Mouse (Mus musculus): ENCODE data around the gene AI413582.

DNA sequence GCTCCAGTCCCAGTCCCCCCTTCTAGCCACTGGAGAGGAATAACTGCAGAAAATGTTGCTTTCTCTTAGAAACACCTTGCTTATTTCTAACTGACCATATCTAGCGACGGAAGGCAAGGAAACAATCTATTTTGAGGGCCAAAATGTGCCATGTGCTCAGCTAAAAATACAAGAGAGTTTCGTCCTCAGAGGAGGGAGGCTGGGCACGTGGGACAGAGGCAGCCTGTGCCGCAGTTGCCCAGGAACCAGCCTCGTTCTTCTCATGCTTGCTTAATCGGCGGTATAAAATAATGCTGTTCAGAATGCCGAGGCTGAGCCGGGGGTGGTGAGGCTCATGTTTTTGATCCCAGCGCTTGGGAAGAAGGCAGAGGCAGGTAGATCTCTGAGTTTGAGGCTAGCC, 21.0 kb downstream of the AI413582 start:
- no peak for TF ChIP-seq CTCF (IDR thresholded peaks at IDR 0.05; ENCODE audit: extremely low read depth, insufficient read length, insufficient replicate concordance, low read depth, low read length)
- no peak for TF ChIP-seq POLR2A (IDR thresholded peaks at IDR 0.05; ENCODE audit: low read depth, low read length)
